Mouse (Mus musculus): ENCODE measurements around the gene Samd7.

- TF ChIP-seq CTCF (IDR thresholded peaks at IDR 0.05; ENCODE audit: insufficient read depth, low read depth, low read length) (no peak), POLR2A (IDR thresholded peaks at IDR 0.05; ENCODE audit: insufficient read depth, low read depth, low read length) (no peak)
These were observed 28.6 kb downstream of the Samd7 start for GRCm38 (mm10) chr3:30774677-30775076.

Measured in olfactory bulb, adult 2 months (tissue).